Comparison of ENCODE assay signal across 8 mouse cellular contexts in genomic region chr2:38926145-38926891, GRCm38 (mm10). TPM values are rescaled to one million over a fixed set of nuclear protein-coding genes. Genes with fewer than 3 reads are reported as not detected.
DNase-seq lines count a peak whose midpoint lies in the region; ATAC-seq lines count a peak whose summit lies in the region.

No protein-coding gene starts in this region.

- peak overlapping the region; percentile 94 for H3K4me2 ChIP-seq in hindbrain, embryonic 12.5 days (replicated peaks)

- H3K9me3 ChIP-seq in hindbrain, embryonic 12.5 days (replicated peaks): no peaks in the 10 kb centered on the region

- no peaks in the 10 kb centered on the region for H3K27me3 ChIP-seq in hindbrain, embryonic 12.5 days

- WGBS in hindbrain, embryonic 12.5 days: under 1% methylated on average over 41 of the region's 53 CpGs

- H3K9ac ChIP-seq in hindbrain, embryonic 12.5 days: peak overlapping the region; percentile 86

- peaks cover 17% of the 10 kb centered on the region for H3K4me1 ChIP-seq in hindbrain, embryonic 12.5 days

- peak; percentile 94 for ATAC-seq in hindbrain, embryonic 12.5 days (ENCODE audit: low FRiP score)

- peak; percentile 98 for DNase-seq in Muller cell, postnatal 12 days (ENCODE audit: inconsistent ontology term)
- peak; percentile 94 for DNase-seq in cerebellum, adult 9-11 months
- peak; percentile 86 to 96 for DNase-seq in frontal cortex, adult 2 months (ENCODE audit: extremely low spot score in 1 of 2, low spot score in 1 of 2)
- DNase-seq in layer of hippocampus, postnatal 14 days (ENCODE audit: low spot score in 2 of 2): peak; percentile 89 to 97
- peak; percentile 94 for DNase-seq in lung, postnatal 14 days
- DNase-seq in retina, adult 2 months (ENCODE audit: low read depth, low spot score): peak; percentile 95
- DNase-seq in thymus, postnatal 36 days: peak; percentile 89 to 92

- H3K4me3 ChIP-seq in hindbrain, embryonic 12.5 days: peak overlapping the region; percentile 82

- H3K36me3 ChIP-seq in hindbrain, embryonic 12.5 days: no peaks in the 10 kb centered on the region

- H3K27ac ChIP-seq in hindbrain, embryonic 12.5 days: peak overlapping the region; percentile 55

RNA-seq across cellular contexts. Expression of gene Nr6a1, which starts 1.2 kb away (rescaled TPM):
- polyA plus RNA-seq in frontal cortex, adult 2 months (2012; rRNA removed): 5.0 and 5.8 TPM in 2 replicates
- 3.1 and 3.8 TPM in 2 replicates for polyA plus RNA-seq in hindbrain, embryonic 12.5 days (2016; fragmentation: Nextera tagmentation; extraction: Ambion mirVana)
- total RNA-seq in layer of hippocampus, postnatal 14 days (2021): 1 to 10 TPM; 4.2 to 6.0 TPM

RNA-seq across cellular contexts. Expression of gene Olfml2a, which starts 5.5 kb away (rescaled TPM):
- polyA plus RNA-seq in frontal cortex, adult 2 months (2012; rRNA removed): 2.8 and 3.3 TPM in 2 replicates
- 4.9 and 5.7 TPM in 2 replicates for polyA plus RNA-seq in hindbrain, embryonic 12.5 days (2016; fragmentation: Nextera tagmentation; extraction: Ambion mirVana)
- total RNA-seq in layer of hippocampus, postnatal 14 days (2021): 1 to 10 TPM; 2.7 to 3.5 TPM

Comparison
In these comparisons a context has a peak if more than half of its experiments do, and no peak if none do; other contexts are left out.
1. Peak in every context shown above with its lines: DNase-seq, ATAC-seq, H3K4me3 ChIP-seq and H3K27ac ChIP-seq.